Mouse (Mus musculus): ENCODE measurements around the gene Rnf183. TPM values are rescaled to one million over a fixed set of nuclear protein-coding genes. Genes with fewer than 3 reads are reported as not detected.
A peak's percentile ranks its signal among the peaks of the same experiment; 100 is the strongest.
"Not testable (repeated sequence)": the region's sequence is repeated elsewhere in the genome, so short reads cannot be mapped to it uniquely, and the experiment has no call there.

Gene Rnf183
- polyA plus RNA-seq (2015; fragmentation: Nextera tagmentation; extraction: Ambion mirVana) = 0.13 TPM in 1 of 2 replicates, not detected in the other

DNA sequence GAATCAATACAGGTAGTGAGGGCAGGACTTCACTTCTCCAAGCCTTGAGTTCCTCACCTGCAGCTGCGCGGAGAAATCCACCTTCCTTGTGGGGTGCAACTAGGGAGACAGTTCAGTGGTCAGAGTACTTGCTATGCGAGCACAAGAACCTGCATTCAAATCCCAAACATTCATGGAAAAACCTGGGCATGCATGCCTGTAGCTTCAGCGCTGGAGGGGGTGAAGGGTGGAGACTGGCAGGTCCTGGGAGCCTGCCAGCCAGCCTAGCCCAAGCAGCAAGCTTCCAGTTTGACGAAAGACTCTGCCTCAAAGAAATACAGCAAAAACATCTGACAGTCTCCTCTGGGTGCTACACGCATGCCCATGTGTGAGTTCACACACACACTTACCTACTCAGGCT, at the start of gene Rnf183:
Gene Rnf183, minus strand, starts transcription at position 172 of the 400 bp plus-strand sequence.
- Histone ChIP-seq H3K9me3 (replicated peaks; ENCODE audit: control insufficient read depth, low read length, poor library complexity, severe bottlenecking) (no peaks in the 10 kb centered on the region), H3K4me3 (ENCODE audit: low read depth, low read length) (no peak within 1 kb of the TSS), H3K4me1 (ENCODE audit: control insufficient read depth, insufficient read depth, low read length) (no peaks in the 10 kb centered on the region), H3K27me3 (ENCODE audit: control insufficient read depth, insufficient read depth, low read depth, low read length) (no peaks in the 10 kb centered on the region), H3K4me2 (ENCODE audit: low read length) (no peak within 1 kb of the TSS), H3K27ac (ENCODE audit: low read length) (no peak within 1 kb of the TSS), H3K36me3 (ENCODE audit: control insufficient read depth, insufficient read depth, low read length) (no peaks in the 10 kb centered on the region), H3K9ac (ENCODE audit: low read depth, low read length) (no peak within 1 kb of the TSS)
- ATAC-seq = no peak
- 81% methylated on average over 6 of the region's 6 CpGs for WGBS

DNA sequence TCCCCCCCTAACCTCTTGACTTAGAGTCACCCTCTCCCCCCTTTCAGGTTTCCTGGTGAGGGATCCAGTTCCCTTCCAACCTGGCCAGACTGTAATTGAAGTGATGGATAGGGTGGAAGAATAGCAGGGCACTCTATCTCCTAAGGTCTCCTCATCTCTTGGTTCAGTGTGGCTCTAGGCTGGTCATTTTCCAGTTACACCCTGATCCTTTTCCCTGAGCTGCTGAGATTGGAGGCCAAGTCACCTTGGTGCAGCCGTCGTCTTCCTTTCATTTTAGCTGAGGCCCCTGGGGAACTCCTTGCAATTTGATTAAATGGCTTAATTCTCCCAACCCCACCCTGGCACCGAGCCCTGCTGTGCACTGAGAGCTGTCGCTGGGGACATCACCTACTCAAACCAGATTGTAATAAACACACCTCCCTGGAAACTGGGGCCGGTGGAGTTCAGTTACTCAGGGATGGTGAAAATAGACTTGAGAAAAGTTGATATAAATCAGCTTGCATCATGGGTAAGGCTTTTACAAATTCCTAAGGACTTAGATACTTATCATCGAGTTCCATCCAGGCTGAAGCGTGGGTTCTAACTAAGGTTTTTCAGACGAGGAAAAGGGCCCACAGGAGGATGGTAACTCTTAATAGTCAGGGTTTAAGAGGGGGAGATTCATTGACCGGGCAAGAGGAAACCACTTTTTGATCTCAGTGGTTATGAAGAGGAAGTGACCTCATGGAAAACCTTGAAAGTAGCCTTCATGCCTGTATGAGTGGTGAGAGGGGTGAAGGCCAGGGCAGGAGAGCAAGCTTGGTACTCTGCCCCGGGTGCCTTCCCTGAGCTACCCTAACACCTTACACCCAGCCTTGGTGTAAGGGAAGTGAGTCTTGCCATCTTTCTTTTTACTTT, 45.9 kb upstream of the Rnf183 start:
- no peak overlapping the region for H3K4me3 ChIP-seq (ENCODE audit: low read depth, low read length)
- peaks cover 8% of the 10 kb centered on the region for H3K4me1 ChIP-seq (ENCODE audit: control insufficient read depth, insufficient read depth, low read length)
- H3K36me3 ChIP-seq (ENCODE audit: control insufficient read depth, insufficient read depth, low read length) = no peaks in the 10 kb centered on the region
- H3K9ac ChIP-seq (ENCODE audit: low read depth, low read length) = no peak overlapping the region
- no peak overlapping the region for H3K4me2 ChIP-seq (ENCODE audit: low read length)
- WGBS = 49% methylated on average over 10 of the region's 10 CpGs
- no peak overlapping the region for H3K27ac ChIP-seq (ENCODE audit: low read length)
- peak; percentile 43 for ATAC-seq
- no peaks in the 10 kb centered on the region for H3K9me3 ChIP-seq (replicated peaks; ENCODE audit: control insufficient read depth, low read length, poor library complexity, severe bottlenecking)
- peaks cover 5% of the 10 kb centered on the region for H3K27me3 ChIP-seq (ENCODE audit: control insufficient read depth, insufficient read depth, low read depth, low read length)

DNA sequence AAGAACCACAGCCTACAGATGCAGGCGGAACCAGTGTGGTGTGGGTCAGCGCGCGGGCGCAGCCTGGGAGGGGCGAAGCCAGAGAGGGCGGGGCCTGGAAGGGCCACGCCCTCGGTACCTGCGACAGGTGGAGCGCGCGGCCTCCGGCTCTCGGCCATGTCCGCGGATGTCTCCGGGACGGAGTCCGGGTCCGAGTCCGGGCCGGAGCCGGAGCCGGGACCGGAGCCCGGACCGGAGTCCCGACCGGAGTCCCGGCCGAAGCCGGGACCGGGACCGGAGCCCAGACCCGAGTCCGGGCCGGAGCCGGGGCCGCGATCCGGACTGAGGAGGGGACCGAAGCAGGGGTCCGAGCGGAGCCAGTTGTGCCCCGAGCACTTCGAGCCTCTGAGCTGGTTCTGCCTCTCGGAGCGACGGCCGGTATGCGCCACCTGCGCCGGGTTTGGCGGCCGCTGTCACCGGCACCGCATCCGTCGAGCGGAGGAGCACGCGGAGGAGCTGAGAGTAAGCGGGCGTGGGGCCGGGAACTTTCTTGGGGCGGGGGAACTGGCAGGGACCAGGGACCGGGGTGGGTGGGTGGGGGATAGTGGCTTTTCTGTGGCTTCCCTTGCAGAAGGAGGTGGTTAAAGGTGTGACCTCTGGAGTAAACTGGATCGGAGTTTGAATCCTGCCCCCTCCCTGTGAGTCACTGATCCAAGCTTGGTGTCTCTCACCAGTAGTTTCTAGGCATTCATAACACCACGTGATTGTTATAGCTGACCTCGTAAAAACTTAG, 45.1 kb upstream of the Rnf183 start, which contains the start of gene Bspry:
Gene Bspry, plus strand, starts transcription at position 117 of the 772 bp plus-strand sequence.
- H3K9me3 ChIP-seq (replicated peaks; ENCODE audit: control insufficient read depth, low read length, poor library complexity, severe bottlenecking) = no peaks in the 10 kb centered on the region
- peak; percentile 78 for ATAC-seq
- WGBS = 2% methylated on average over 71 of the region's 71 CpGs
- peaks cover 5% of the 10 kb centered on the region for H3K27me3 ChIP-seq (ENCODE audit: control insufficient read depth, insufficient read depth, low read depth, low read length)
- no peaks in the 10 kb centered on the region for H3K36me3 ChIP-seq (ENCODE audit: control insufficient read depth, insufficient read depth, low read length)
- 0 out of 2 replicates have a peak within 1 kb of the TSS, but pooled peaks have one; percentile 21 for H3K9ac ChIP-seq (ENCODE audit: low read depth, low read length)
- peaks cover 8% of the 10 kb centered on the region for H3K4me1 ChIP-seq (ENCODE audit: control insufficient read depth, insufficient read depth, low read length)
- H3K4me2 ChIP-seq (ENCODE audit: low read length) = peak within 1 kb of the TSS; percentile 84
- H3K4me3 ChIP-seq (ENCODE audit: low read depth, low read length) = peak within 1 kb of the TSS; percentile 48
- no peak within 1 kb of the TSS for H3K27ac ChIP-seq (ENCODE audit: low read length)

DNA sequence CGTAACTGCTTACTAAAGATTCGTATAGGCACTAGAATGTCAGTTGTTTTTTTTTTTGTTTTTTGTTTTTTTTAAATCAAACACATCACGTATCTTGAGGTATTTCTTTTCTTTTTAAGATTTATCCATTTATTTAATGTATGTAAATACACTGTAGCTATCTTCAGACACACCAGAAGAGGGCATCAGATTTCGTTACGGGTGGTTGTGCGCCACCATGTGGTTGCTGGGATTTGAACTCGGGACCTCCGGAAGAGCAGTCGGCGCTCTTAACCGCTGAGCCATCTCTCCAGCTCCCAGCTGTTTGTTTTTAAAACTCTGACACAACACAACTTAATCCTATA, 44.5 kb upstream of the Rnf183 start:
- 14% methylated on average over 11 of the region's 11 CpGs for WGBS
- H3K9ac ChIP-seq (ENCODE audit: low read depth, low read length); H3K4me1 ChIP-seq (ENCODE audit: control insufficient read depth, insufficient read depth, low read length): not testable (repeated sequence)

DNA sequence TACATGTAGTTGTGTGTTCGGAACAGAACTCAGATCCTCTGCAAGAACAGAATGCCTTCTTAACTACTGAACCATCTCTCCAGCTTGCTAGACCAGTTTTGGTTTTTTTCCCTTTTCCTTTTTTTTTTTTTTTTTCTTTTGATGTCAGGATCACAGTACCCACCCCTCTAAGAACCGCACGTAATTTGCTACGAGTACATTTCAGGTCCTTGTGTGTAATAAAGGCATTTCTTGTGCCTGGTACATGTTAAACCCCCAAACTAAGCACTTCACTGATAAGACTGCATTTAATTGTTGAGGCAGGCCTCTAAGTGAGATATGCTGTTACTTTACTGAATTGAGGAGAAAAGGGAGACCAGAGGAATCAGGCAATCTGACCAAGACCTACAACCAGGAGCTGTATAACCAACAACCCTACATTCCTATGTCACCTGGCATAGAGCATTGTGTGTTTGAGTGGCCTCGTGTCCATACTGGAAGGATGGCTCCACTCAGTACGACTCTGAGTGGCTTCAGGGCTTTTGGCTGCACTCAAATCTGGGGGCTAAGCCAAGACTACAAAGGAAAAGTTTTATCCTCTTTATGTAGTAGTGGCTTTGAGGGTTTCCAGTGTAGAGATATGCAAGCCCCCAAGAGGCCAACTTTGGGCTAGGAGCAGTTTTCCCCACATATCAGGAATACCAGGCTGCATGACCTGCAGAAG, 42.6 kb upstream of the Rnf183 start:
- Histone ChIP-seq H3K9me3 (replicated peaks; ENCODE audit: control insufficient read depth, low read length, poor library complexity, severe bottlenecking) (no peaks in the 10 kb centered on the region), H3K4me3 (ENCODE audit: low read depth, low read length) (no peak overlapping the region), H3K36me3 (ENCODE audit: control insufficient read depth, insufficient read depth, low read length) (no peaks in the 10 kb centered on the region), H3K27ac (ENCODE audit: low read length) (no peak overlapping the region), H3K9ac (ENCODE audit: low read depth, low read length) (no peak overlapping the region), H3K4me2 (ENCODE audit: low read length) (no peak overlapping the region), H3K27me3 (ENCODE audit: control insufficient read depth, insufficient read depth, low read depth, low read length) (peaks cover 5% of the 10 kb centered on the region), H3K4me1 (ENCODE audit: control insufficient read depth, insufficient read depth, low read length) (peaks cover 8% of the 10 kb centered on the region)
- WGBS = 89% methylated on average over 6 of the region's 6 CpGs
- no peak for ATAC-seq

More for the DNA sequence above, 44.5 kb upstream of the Rnf183 start:
- Histone ChIP-seq H3K4me2 (ENCODE audit: low read length) (peak overlapping the region; percentile 84), H3K4me3 (ENCODE audit: low read depth, low read length) (peak overlapping the region; percentile 48)
- not testable (repeated sequence) for H3K9me3 ChIP-seq (replicated peaks; ENCODE audit: control insufficient read depth, low read length, poor library complexity, severe bottlenecking); ATAC-seq; H3K27ac ChIP-seq (ENCODE audit: low read length); H3K27me3 ChIP-seq (ENCODE audit: control insufficient read depth, insufficient read depth, low read depth, low read length); H3K36me3 ChIP-seq (ENCODE audit: control insufficient read depth, insufficient read depth, low read length)

DNA sequence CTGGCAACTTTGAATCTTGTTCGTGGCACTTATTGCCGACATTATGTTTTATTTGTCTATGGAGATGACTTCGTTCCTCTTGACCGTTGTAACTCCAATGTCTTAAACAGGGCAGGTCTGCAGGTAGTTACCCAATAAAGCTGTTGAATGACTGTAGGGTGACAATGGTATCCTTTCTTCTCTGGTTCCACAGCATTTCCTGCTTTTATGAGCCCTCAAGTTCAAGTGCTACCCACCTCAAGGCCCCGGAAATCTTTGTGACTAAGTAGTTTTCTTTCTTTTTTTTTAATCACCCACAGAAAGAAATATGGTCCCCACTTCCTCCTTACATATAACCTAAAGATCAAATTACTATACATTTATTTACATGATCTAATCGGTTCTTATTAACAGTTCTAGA, 40.7 kb upstream of the Rnf183 start:
- no peak overlapping the region for H3K27ac ChIP-seq (ENCODE audit: low read length)
- H3K4me1 ChIP-seq (ENCODE audit: control insufficient read depth, insufficient read depth, low read length) = peaks cover 8% of the 10 kb centered on the region
- H3K9ac ChIP-seq (ENCODE audit: low read depth, low read length) = no peak overlapping the region
- H3K36me3 ChIP-seq (ENCODE audit: control insufficient read depth, insufficient read depth, low read length) = no peaks in the 10 kb centered on the region
- no peak overlapping the region for H3K4me2 ChIP-seq (ENCODE audit: low read length)
- WGBS = 95% methylated on average over 6 of the region's 6 CpGs
- H3K4me3 ChIP-seq (ENCODE audit: low read depth, low read length) = no peak overlapping the region
- H3K27me3 ChIP-seq (ENCODE audit: control insufficient read depth, insufficient read depth, low read depth, low read length) = peaks cover 5% of the 10 kb centered on the region; the same call in 1 of the 2 replicates
- no peak for ATAC-seq
- H3K9me3 ChIP-seq (replicated peaks; ENCODE audit: control insufficient read depth, low read length, poor library complexity, severe bottlenecking) = no peaks in the 10 kb centered on the region

DNA sequence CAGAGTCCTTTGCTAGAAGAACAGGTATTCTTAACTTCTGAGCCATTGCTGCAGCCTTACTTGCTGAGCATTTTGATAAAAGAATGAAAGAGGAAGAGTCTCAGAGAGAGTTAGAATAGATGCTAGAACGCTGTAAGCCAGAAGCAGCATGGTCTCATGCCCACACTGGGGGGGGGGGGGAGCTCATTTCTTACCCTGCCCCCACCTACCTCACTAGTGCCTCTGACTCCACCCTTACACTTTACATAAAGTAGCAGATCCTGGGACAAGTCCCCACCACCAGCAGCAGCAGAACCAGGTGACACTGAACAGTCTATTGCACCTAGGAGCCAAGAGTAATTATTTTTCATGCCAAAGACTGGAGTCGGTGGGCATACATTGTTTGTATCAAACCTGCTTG, 40.1 kb upstream of the Rnf183 start:
- no peaks in the 10 kb centered on the region for H3K36me3 ChIP-seq (ENCODE audit: control insufficient read depth, insufficient read depth, low read length)
- ATAC-seq = no peak
- WGBS = 77% methylated on average over 2 of the region's 2 CpGs

DNA sequence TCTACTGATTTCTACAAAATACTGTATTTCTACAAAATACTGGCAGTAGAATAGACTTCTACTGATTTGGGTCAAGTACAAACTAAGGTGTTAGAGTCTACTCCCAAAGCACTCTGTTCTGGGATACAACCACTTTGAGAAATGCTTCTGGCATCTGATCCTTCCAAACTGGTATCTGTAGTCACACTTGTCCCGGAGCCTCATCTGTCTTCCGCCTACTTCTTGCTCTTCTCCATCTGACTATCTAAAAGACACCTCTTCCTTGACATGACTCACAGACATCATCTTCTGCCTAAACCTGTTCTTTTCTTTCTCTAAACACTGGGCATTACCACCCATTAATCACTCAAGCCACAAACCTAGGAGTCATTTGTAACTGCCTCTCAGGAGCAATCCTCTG, 37.0 kb upstream of the Rnf183 start:
- WGBS = 98% methylated on average over 2 of the region's 2 CpGs
- H3K9ac ChIP-seq (ENCODE audit: low read depth, low read length) = no peak overlapping the region
- no peak overlapping the region for H3K4me3 ChIP-seq (ENCODE audit: low read depth, low read length)
- no peaks in the 10 kb centered on the region for H3K9me3 ChIP-seq (replicated peaks; ENCODE audit: control insufficient read depth, low read length, poor library complexity, severe bottlenecking)
- H3K36me3 ChIP-seq (ENCODE audit: control insufficient read depth, insufficient read depth, low read length) = peaks cover 3% of the 10 kb centered on the region; the same call in 1 of the 2 replicates
- H3K4me1 ChIP-seq (ENCODE audit: control insufficient read depth, insufficient read depth, low read length) = peaks cover 4% of the 10 kb centered on the region
- H3K27me3 ChIP-seq (ENCODE audit: control insufficient read depth, insufficient read depth, low read depth, low read length) = no peaks in the 10 kb centered on the region
- no peak overlapping the region for H3K4me2 ChIP-seq (ENCODE audit: low read length)
- H3K27ac ChIP-seq (ENCODE audit: low read length) = no peak overlapping the region
- no peak for ATAC-seq

More for the DNA sequence above, 40.1 kb upstream of the Rnf183 start:
- no peaks in the 10 kb centered on the region for H3K9me3 ChIP-seq (replicated peaks; ENCODE audit: control insufficient read depth, low read length, poor library complexity, severe bottlenecking)
- H3K4me1 ChIP-seq (ENCODE audit: control insufficient read depth, insufficient read depth, low read length) = peaks cover 10% of the 10 kb centered on the region
- H3K4me3 ChIP-seq (ENCODE audit: low read depth, low read length) = no peak overlapping the region
- no peak overlapping the region for H3K4me2 ChIP-seq (ENCODE audit: low read length)
- H3K27me3 ChIP-seq (ENCODE audit: control insufficient read depth, insufficient read depth, low read depth, low read length) = peaks cover 5% of the 10 kb centered on the region; the same call in 1 of the 2 replicates
- no peak overlapping the region for H3K9ac ChIP-seq (ENCODE audit: low read depth, low read length)
- no peak overlapping the region for H3K27ac ChIP-seq (ENCODE audit: low read length)
